Mouse (Mus musculus): Measurements from ENCODE around the gene Dnmt3a.

Gene Dnmt3a

DNA sequence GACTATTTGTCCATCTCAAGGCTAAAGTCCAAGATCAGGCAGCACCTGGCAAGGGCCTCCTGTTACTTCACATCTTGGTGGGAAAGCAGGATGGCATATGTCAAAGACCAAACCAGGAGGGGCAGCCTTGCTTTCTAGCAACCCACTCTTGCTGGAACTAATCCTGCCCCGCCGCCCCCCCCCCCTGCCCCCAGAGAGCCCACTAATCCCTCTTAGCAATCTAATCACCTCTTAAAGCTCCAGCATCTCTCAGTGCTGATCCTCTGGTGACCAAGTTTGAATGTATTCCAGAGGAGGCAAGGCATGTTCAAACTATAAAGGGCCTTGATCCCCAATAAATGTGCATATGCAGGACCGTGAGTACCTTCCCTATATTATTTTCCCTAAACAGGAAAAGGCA, 18.8 kb upstream of the Dnmt3a start:
- no peak for DNase-seq (ENCODE audit: low spot score in 2 of 2)

DNA sequence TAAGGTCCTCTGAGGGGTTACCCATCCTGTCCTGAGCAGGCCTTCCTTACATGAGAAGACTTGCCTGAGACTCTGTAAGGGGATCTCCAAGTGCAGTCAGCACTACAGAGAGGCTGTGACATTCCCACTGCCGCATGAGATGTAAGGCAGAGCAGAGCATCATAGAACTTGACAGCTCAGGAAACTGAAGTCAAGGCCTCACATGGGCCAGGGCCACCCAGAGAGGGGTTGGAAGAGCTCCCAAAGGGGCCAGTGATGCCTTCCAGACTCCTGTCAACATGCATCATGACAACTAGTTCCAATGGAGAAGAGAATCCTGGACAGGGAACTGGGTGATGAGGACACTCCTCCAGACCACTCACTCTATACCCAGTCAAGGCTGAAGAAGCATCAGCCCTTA, 18.3 kb upstream of the Dnmt3a start:
- no peak for DNase-seq (ENCODE audit: low spot score in 2 of 2)

DNA sequence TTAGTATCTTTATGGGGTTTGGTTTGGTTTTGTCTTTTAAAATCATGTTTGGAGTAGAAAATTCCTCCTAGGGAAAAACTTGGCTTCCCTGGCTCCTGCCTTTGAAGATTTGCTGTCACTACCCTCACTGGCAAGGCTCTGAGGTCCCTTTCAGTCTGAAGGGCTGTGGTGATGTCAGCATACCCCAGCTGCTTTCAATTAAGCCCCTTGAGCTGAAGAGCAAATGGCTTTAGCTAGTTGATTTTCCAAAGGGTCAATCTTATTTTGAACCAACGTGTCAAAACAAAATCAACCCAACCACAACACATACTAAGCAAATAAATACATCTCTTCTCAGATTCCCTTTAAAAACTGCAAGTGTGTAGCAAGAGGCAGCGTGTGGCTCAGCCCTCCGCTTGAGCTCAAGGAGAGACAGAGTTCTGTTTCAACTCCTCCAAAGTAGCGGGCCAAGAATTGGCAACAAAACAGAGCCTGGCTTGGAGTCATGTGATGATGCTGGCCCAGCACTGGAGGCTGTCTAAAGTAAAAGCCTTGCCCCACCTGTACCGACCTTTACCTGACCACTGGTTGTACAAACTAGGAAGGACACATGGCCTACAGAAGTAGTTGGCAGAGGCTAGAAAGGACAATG, 17.3 kb upstream of the Dnmt3a start:
- DNase-seq (ENCODE audit: low spot score in 2 of 2), result no peak

DNA sequence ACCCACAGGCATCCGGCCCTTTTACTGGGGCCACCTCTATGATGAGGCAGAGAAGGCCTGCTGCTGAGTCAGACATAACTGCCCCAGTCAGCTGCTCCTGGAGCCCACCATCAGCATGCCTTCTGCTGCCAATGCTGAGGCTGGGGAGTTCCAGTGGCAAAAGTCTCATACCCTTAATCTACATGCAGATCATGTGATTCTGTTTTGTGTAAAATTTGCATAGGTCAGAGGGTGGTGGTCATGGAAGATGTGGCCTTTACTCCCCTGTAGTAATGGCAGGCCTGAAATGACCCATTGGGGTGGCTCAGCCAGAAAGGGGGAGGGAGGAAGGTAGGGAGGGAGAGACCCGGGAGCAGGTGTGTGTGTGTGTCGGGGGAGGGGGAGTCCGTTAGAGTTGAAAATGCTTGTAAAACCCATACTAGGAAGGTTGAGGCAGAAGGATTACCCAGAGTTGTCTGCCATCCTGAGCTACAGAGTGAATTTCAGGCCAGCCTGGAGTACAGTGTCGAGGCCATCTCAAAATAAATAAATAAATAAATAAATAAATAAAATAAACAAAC, 16.1 kb upstream of the Dnmt3a start:
- DNase-seq (ENCODE audit: low spot score in 2 of 2), result no peak

DNA sequence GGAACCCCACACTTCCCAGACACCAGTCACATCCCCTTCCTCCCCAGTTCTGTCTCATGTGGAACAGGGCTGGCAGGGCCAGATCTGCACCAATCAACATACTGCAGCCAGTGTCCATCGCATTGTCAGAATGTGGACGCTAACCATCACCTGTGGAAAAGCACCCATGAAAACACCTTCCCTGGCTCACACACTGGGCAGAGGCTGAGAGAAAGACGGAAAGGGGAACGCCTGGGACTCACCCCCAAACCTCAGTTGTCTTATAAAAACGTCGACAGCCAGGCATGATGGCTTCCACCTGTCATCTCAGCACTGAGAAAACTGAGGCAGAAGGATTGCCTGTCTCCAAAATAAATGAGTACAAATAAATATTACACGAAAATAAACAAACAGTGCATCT, 14.6 kb upstream of the Dnmt3a start:
- DNase-seq (ENCODE audit: low spot score in 2 of 2), result no peak

DNA sequence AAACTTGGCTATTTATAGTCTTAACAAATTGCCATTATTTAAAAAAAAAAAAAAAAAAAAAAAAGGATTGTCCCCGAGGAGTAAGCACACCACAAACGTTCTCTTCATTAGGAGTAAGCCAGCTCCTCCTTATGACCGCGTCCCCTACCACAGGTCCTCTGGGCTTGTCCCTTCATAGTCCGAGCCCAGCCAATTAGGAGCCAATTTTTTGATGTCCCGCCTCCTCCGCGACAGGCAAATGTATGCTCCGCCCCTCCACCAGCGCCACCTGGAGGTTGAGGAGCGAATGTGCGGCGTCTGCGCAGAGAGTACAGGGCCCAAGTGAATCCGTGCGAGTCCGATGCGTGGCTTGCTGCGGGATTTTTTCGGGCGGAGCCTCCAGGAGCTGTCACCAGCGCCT, 14.1 kb upstream of the Dnmt3a start:
- peak; percentile 85 to 94 for DNase-seq (ENCODE audit: low spot score in 2 of 2)

DNA sequence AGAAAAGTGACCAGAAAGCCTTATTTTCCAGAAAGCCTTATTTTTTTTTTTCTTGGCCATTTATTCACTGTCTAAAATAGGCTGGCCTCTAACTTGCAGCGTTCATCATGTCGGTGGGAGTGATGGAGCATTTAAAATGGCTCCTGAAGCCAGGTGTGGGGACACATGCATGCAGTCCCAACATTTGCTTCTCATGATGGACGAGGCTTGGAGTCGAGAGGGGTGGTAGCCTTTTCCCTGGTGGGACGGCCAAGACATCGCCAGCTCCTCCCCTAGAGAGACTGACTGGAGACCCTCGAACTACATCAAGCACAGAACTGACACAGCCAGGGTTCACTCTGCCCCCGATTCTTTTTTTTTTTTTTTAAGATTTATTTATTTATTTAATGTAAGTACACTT, 13.6 kb upstream of the Dnmt3a start:
- no peak for DNase-seq (ENCODE audit: low spot score in 2 of 2)

DNA sequence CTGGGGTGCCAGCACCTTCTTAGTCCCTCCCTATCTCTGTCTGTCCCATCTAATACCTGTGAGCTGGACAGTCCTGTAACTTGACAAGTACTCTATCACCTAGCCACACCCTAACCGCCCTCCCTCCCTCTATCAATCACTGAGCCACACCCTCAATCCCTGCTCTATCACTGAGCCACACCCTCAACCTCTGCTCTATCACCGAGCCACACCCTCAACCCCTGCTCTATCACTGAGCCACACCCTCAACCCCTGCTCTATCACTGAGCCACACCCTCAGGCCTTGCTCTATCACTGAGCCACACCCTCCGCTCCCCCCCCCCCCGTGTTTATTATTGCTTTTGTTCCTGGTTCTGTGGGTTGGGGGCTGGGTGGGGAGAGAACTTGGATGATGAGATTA, 10.2 kb upstream of the Dnmt3a start:
- DNase-seq (ENCODE audit: low spot score in 2 of 2), result no peak

DNA sequence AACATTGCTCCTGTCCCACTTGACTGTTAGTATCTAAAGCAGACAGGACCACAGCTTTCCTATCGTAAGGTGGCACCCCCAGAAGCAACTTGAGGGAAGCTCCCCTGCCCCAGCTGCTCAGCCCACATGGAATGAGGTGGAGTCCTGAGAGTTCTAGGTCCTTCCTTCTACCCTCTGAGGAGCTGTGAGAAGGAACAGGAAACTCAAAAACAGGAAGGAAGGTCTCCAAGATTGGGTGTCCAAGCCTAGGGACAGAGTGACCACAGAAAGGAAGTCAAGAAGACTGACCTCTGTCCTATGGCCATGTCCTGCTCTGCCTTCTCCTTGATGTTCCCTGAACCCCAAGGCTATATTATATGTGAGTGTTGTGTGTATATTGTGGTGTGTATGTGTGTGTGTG, 6.3 kb upstream of the Dnmt3a start:
- no peak for DNase-seq (ENCODE audit: low spot score in 2 of 2)

DNA sequence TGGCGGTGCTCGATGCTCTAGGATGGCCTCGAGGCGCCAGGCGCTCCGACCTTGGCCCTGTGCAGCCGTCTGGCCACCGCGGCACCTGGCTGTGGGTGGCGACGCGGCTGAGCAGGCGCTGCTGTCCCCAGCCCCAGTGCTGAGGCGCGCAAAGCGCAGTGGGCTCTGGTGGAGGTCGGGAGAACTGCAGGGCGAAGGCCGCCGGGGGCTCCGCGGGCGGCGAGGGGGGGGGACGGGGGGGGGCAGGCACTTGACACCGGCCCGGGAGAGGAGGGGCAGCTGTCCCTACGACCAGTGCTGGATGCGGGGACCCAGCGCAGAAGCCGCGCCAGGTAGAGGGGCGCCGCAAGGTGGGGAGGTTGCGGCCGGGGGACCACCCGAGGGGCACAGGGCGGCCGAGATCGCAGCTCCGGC, 471 bp downstream of the Dnmt3a start:
- DNase-seq (ENCODE audit: low spot score in 2 of 2), result peak in 1 of 2 experiments; percentile 74

DNA sequence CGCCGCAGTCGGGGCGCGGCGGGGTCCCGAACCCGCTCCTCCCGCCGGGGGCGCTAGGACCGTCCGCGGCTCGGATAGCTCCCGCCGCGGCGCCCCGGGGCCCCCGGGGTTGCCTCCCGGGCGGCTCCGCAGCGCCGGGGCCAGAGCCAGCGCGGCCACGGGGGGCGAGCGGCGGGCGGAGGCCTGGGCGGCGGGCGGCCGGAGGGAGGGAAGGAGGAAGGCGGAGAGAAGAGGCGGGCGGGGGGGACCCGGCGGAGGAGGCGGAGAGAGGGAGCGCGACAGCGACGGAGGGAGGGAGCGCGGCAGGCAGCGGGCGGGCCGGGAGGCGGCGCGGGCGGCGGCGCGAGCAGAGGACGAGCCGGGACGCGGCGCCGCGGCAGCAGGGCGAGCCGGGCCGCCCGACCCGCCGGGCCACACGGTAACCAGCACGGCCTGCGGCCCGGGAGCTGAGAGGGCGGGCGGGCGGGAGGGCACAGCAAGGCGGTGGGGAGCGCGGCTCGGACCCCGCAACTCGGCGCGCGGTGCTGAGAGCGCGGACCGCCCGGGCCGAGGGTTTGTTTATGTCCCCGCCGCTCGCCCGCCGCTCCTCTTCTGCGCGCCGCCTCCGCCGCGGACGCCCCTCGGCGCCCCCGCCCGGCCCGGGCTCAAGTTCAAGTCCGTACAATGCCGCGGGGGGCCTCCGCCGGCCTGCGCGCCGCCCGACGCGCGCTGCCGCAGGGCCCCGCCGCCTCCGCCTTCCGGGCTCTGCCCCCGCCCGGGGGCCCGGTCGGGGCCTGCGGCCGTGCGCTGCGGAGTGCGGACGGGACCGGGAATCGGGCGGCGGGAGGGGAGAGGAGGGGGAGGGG, 1.1 kb downstream of the Dnmt3a start:
- peak in 1 of 2 experiments; percentile 75 for DNase-seq (ENCODE audit: low spot score in 2 of 2)

DNA sequence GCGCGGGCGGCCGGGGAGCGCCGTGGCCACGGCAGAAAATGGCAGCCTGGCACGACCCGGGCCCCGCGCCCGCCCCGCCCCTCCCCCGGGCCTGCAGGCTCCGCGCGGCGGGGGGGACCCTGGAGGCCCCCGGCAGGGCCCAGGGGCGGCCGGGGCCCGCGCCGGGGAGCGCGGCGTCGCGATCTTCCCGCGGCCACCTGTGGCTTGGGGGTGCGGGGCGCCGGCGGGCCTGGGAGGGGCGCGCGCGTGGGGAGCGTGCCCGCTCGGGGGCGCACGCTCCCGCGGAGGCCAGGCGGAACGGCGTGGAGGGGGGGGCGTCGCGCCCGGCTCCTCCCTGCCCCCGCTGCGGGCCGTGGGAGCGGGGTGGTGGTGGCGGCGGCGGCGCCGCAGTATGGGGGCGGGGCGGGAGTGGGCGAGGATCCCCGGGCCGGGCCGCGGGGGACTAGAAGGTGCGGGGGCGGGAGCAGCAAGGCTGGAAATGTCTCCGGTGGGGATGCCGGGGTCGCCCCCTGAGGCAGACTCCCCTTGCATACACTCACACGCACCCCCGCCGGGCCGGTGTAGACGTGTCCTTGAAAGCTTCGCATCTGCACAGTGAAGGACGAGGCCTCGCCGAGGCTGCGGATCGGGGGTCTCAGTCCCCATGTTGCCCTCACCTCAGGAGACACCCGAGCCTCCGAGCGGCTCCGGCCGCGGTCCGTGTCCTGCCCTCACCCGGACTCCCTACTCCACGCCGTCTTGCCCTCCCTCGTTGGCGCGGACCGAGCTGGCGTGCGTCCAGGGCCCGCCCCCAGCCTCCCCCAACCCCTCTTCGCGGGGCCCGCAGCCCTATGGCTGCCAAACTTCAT, 2.0 kb downstream of the Dnmt3a start:
- peak; percentile 72 to 76 for DNase-seq (ENCODE audit: low spot score in 2 of 2)

DNA sequence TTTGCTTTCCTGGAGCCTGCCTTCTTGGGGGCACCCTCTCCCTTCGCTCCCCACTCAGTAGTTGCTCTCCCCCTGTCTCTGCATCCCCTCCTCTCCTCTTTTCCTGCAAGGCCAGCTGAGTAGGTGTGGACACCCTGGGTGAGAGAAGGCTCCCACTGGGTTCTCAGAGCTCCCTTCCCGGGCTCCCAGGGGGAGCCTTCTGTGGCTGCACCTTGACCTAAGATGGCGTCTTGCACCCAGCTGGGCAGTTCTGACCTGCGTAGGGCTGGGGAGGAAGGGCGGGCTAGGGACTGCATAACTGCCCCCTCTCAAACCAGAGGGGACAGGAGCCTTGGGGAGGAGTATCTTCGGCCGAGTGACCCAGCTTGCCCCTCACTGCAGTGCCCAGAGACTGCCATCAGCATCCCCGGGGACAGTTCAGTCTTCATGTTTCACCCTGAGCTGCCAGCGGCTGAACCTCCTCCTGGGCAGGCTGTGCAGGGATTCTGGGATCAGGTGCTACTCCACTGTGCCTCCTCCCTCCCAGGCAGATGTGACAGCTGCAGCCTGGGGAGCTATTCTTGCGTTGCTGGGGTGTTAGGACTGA, 2.7 kb downstream of the Dnmt3a start:
- DNase-seq (ENCODE audit: low spot score in 2 of 2), result no peak

DNA sequence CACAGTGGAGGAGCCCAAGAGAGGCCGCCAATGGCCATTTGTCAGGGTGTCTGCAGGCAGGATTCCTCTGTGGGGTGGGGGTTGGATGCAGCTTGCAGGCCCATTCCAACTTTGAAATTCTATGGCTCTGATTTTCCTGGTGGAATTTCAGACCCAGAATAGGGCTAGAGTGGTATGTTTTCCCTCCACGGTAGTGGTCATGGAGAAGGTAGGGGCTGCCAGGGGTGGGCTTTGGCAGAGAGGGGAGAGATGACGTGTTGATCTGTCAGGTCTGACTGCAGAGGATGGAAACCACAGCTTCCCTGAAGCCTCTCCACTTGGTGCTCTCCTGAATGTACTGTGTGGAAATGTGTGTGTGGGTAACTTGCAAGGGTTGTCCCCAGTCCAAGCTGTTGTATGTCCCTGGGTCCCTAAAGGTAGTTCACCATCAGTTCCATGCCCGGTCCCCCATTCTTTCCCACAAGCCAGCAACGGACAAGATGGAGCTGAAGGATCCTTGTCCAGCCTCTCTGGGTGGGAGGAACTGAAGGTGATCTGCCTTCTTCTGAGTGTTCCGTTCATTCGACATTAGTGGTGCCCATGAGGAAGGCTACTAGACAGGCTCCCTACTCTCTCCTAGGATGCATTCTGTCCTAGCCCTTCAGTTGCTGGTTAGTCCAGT, 3.8 kb downstream of the Dnmt3a start:
- DNase-seq (ENCODE audit: low spot score in 2 of 2), result no peak

DNA sequence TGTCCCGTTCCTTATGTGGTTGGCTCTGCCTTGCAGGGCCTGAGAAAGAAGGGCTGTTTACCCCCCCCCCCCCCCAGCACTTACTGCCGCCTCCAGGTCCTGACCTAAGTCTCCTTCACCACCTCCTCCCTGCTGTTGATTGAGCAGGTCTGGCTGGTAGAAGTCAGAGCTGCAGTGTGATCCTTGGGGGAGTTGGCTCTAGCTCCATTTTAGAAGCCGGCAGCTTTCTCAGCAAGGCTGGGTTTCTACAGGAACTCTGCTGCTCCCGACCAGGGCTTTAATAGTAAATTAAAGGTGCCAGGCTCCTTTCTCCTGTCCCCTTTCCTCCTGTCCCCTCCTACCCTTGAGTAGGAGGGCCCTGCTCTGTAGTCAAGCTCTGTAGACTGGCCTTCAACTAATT, 4.6 kb downstream of the Dnmt3a start:
- no peak for DNase-seq (ENCODE audit: low spot score in 2 of 2)

DNA sequence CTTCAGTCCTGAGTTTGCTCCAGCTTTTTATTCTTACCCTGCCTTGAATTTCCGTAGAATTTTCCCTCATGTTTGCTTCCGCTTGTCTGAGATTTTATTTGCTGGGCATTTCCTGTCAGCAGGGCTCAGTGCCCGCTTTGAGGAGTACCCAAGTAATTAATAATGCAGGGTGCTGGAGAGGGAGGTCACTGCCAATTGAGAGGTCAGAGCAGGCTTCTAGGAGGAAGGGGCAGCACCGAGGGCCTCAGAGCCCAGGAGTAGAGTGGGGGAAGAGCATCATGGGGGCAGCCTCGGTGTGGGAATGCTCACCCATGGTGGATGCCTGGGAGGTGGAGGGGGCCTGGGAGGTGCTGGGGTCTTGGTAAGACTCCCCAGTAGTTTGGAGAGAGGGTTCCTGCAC, 5.8 kb downstream of the Dnmt3a start:
- DNase-seq (ENCODE audit: low spot score in 2 of 2), result no peak

DNA sequence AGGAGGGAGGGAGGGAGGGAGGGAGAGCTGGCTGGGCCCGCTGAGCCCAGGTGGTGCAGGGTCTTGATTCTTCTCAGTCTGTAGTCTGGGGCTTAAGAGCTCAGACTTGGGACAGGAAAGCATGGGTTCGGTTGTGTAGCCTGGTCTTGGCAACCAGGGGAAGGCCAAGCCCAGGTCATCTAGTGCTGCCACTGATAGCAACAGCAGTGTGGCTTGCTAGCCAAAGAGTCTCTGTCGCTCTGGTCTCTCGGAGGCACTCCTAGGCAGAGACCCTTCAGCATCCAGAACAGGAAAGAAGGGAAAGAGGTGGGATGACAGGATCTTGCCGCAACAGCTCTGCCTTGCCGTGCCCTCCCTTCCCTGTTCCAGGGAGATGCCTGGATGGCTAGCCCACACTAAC, 6.4 kb downstream of the Dnmt3a start:
- DNase-seq (ENCODE audit: low spot score in 2 of 2), result no peak

DNA sequence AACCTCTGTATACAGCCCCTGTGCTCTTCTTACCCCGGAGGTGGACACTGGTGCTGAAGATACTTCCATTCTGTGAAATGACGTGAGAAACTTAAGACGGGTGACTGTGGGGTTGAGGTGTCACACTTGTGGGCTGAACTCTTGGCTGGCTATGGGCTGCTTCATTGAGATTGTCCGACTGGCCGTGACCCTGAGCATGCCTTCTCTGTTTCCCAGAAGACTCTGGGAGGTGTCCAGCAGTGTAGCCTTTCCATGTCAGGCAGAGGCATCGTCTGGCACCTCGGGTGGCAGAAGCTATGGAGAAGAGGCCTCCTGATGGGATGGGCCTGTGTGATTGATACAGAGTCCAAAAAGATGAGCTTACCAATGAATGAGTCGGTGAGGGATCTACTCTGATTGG, 7.3 kb downstream of the Dnmt3a start:
- DNase-seq (ENCODE audit: low spot score in 2 of 2), result no peak

DNA sequence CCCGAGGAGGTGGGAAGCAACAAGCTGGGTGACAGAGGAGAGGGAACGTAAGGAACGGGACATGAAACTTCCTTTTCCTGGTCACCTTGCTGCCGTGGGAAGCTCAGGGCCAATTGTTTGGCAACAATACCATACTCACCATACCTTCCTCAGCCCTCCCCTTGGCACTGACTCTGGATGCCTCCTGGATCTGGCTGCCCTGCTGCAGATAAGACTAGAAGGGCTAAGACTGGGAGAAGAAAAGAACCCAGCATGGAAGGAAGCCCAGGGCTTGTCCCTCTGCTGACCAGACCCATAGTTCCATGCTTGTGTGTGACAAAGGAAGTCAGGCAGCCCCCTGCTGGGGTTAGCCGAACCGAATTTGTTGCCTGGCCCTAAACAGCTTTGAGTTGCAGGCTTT, 9.6 kb downstream of the Dnmt3a start:
- no peak for DNase-seq (ENCODE audit: low spot score in 2 of 2)

DNA sequence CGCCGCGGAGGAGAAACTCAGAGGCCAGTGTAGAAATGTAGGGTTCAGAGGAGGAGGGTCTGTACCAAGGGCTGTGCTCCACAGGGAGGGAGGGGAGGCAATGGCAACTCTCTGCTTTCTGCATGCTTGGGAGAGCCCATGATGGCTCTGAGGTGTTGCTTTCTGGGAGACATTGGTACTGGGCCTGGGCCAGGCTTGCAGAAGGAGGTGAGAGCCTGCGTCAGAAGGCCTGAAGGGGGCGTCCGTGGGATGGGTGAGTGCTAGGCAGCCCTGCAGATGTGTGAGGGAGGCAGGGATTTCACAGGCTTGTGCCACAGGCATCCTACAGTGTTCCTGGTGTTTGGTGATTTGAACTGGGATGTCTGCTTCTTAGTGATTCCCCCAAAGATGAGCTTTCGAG, 11.2 kb downstream of the Dnmt3a start:
- no peak for DNase-seq (ENCODE audit: low spot score in 2 of 2)

DNA sequence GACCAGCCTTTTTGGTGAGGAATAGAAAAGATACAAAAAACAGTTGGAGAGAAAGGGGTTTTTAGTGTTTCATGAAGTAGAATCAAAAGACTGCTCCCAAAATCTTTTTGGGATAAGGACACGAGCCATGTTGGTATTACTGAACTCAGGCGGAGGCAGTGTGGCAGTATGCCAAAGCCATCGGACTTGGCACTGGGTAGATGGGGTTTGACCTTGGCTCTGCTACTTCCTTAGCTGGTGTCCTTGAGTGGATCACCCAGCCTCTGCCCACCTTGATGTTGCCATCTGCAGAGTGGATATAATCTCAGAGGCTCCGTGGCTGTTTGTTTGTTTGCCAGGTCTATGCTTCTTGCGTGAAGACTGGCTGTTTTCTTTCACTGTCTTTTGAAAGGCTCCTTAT, 11.8 kb downstream of the Dnmt3a start:
- DNase-seq (ENCODE audit: low spot score in 2 of 2), result no peak

Data from frontal cortex, postnatal 10 days (tissue).